Mouse (Mus musculus) MEL (cell line): ENCODE results near the gene Slc35f6. TPM values are rescaled to one million over a fixed set of nuclear protein-coding genes. Genes with fewer than 3 reads are reported as not detected.

Experiments
- DNase-seq: peaks from one replicate; pipeline ENCODE4 v3.0.0; 2011; ENCODE audit warnings: low read depth, low spot score
- H3K27ac ChIP-seq: 2 replicates; pipeline ENCODE4 v1.5.1; 2012; ENCODE audit warnings: low read depth, mild to moderate bottlenecking, control low read depth, low read length, moderate library complexity; ENCODE audit not compliant: control insufficient read depth
- H3K27me3 ChIP-seq, 2 experiments: fragments of 150-350 bp in 1 of 2; sonication (generic) in 1 of 2; 2 replicates each; pipeline ENCODE4 v1.6.1; 2012; ENCODE audit warnings: low read length in 2 of 2, mild to moderate bottlenecking in 2 of 2, improper control_type of control experiment in 1 of 2, moderate library complexity in 1 of 2; ENCODE audit not compliant: insufficient read depth in 2 of 2, control insufficient read depth in 1 of 2
- H3K36me3 ChIP-seq, 2 experiments: 2 replicates each; pipeline ENCODE4 v1.6.1; 2012 to 2014; ENCODE audit warnings: low read length in 2 of 2, improper control_type of control experiment in 1 of 2, inconsistent platforms in 1 of 2, mild to moderate bottlenecking in 1 of 2; ENCODE audit not compliant: insufficient read depth in 2 of 2, control insufficient read depth in 1 of 2
- H3K4me1 ChIP-seq, 2 experiments: fragments of 150-350 bp in 1 of 2; sonication (generic) in 1 of 2; 2 replicates each; pipeline ENCODE4 v1.6.1; 2012; ENCODE audit warnings: low read length in 2 of 2, improper control_type of control experiment in 1 of 2, mild to moderate bottlenecking in 1 of 2; ENCODE audit not compliant: insufficient read depth in 2 of 2, control insufficient read depth in 1 of 2
- H3K4me3 ChIP-seq, 2 experiments: fragments of 150-350 bp in 1 of 2; sonication (generic) in 1 of 2; 2 replicates each; pipeline ENCODE4 v1.5.1; 2012; ENCODE audit warnings: low read depth in 2 of 2, low read length in 2 of 2, mild to moderate bottlenecking in 2 of 2, moderate library complexity in 2 of 2, control low read depth in 1 of 2, improper control_type of control experiment in 1 of 2; ENCODE audit not compliant: control insufficient read depth in 1 of 2, insufficient read depth in 1 of 2
- H3K79me2 ChIP-seq: 2 replicates; pipeline ENCODE4 v1.6.1; 2012; ENCODE audit warnings: mild to moderate bottlenecking, low read length, moderate library complexity; ENCODE audit not compliant: control insufficient read depth, poor library complexity, insufficient read depth
- H3K9ac ChIP-seq: 2 replicates; pipeline ENCODE4 v1.6.1; 2012; ENCODE audit warnings: low read depth, mild to moderate bottlenecking, control low read depth, low read length, moderate library complexity; ENCODE audit not compliant: control insufficient read depth, poor library complexity, severe bottlenecking
- H3K9me3 ChIP-seq: fragments of 150-350 bp; sonication (generic); replicated peaks from 2 replicates; pipeline ENCODE4 v1.6.1; 2012; ENCODE audit warnings: mild to moderate bottlenecking, low read length, improper control_type of control experiment, moderate library complexity; ENCODE audit not compliant: insufficient read depth
- BHLHE40 ChIP-seq: IDR thresholded peaks from 2 replicates; pipeline ENCODE4 v1.6.1; 2012; ENCODE audit warnings: low read depth, mild to moderate bottlenecking, inconsistent platforms, low read length, improper control_type of control experiment, borderline replicate concordance
- CHD1 ChIP-seq: IDR thresholded peaks from 2 replicates; pipeline ENCODE4 v1.6.1; 2012; ENCODE audit warnings: low read depth, mild to moderate bottlenecking, inconsistent platforms, low read length, improper control_type of control experiment
- CHD2 ChIP-seq: IDR thresholded peaks from 2 replicates; pipeline ENCODE4 v1.6.1; 2011; ENCODE audit warnings: low read length, improper control_type of control experiment
- CTCF ChIP-seq, 3 experiments: IDR thresholded peaks in 2 of 3; conservative IDR thresholded peaks in 1 of 3; 2 replicates each; pipeline ENCODE4 v1.5.1; 2011 to 2012; ENCODE audit warnings: low read length in 3 of 3, low read depth in 2 of 3, mild to moderate bottlenecking in 2 of 3, improper control_type of control experiment in 1 of 3, inconsistent platforms in 1 of 3, mixed read lengths in 1 of 3, moderate library complexity in 1 of 3; ENCODE audit not compliant: control insufficient read depth in 1 of 3, insufficient read depth in 1 of 3, poor library complexity in 1 of 3, severe bottlenecking in 1 of 3
- E2F4 ChIP-seq: IDR thresholded peaks from 2 replicates; pipeline ENCODE4 v1.6.1; 2011; ENCODE audit warnings: low read depth, low read length, improper control_type of control experiment, borderline replicate concordance
- ELF1 ChIP-seq: IDR thresholded peaks from 2 replicates; pipeline ENCODE4 v1.6.1; 2014; ENCODE audit warnings: low read depth, mild to moderate bottlenecking, inconsistent platforms, low read length, improper control_type of control experiment, moderate library complexity
- EP300 ChIP-seq, 2 experiments: IDR thresholded peaks; 2 replicates each; pipeline ENCODE4 v1.6.1; 2011; ENCODE audit warnings: improper control_type of control experiment in 2 of 2, low read length in 2 of 2, low read depth in 1 of 2, mild to moderate bottlenecking in 1 of 2
- ETS1 ChIP-seq: IDR thresholded peaks from 2 replicates; pipeline ENCODE4 v1.6.1; 2012; ENCODE audit warnings: low read depth, mild to moderate bottlenecking, inconsistent platforms, low read length, improper control_type of control experiment, moderate library complexity
- GABPA ChIP-seq: IDR thresholded peaks from 2 replicates; pipeline ENCODE4 v1.6.1; 2012; ENCODE audit warnings: low read depth, mild to moderate bottlenecking, inconsistent platforms, low read length, improper control_type of control experiment, moderate library complexity
- GATA1 ChIP-seq: IDR thresholded peaks from 2 replicates; pipeline ENCODE4 v1.6.1; 2011; ENCODE audit warnings: low read depth, low read length, improper control_type of control experiment
- HCFC1 ChIP-seq: IDR thresholded peaks from 2 replicates; pipeline ENCODE4 v1.6.1; 2012; ENCODE audit warnings: low read depth, mild to moderate bottlenecking, inconsistent platforms, low read length, improper control_type of control experiment, moderate library complexity
- JUND ChIP-seq: IDR thresholded peaks from 2 replicates; pipeline ENCODE4 v1.6.1; 2011; ENCODE audit warnings: low read depth, mild to moderate bottlenecking, improper control_type of control experiment, low read length
- KAT2A ChIP-seq: conservative IDR thresholded peaks from 2 replicates; pipeline ENCODE4 v1.6.1; 2012; ENCODE audit warnings: low read depth, low read length, improper control_type of control experiment, inconsistent platforms
- MAFK ChIP-seq: IDR thresholded peaks from 2 replicates; pipeline ENCODE4 v1.6.1; 2011; ENCODE audit warnings: low read depth, mild to moderate bottlenecking, low read length, improper control_type of control experiment, borderline replicate concordance
- MAX ChIP-seq: IDR thresholded peaks from 2 replicates; pipeline ENCODE4 v1.6.1; 2011; ENCODE audit warnings: low read length, improper control_type of control experiment
- MAZ ChIP-seq: IDR thresholded peaks from 2 replicates; pipeline ENCODE4 v1.6.1; 2012; ENCODE audit warnings: low read depth, mild to moderate bottlenecking, inconsistent platforms, low read length, improper control_type of control experiment
- MEF2A ChIP-seq: IDR thresholded peaks from 2 replicates; pipeline ENCODE4 v1.6.1; 2014; ENCODE audit warnings: low read depth, mild to moderate bottlenecking, inconsistent platforms, low read length, improper control_type of control experiment; ENCODE audit not compliant: poor library complexity, insufficient replicate concordance, severe bottlenecking; ENCODE audit errors: extremely low read depth
- MYB ChIP-seq: IDR thresholded peaks from 2 replicates; pipeline ENCODE4 v1.6.1; 2011; ENCODE audit warnings: mild to moderate bottlenecking, low read depth, low read length, improper control_type of control experiment
- MYC ChIP-seq: IDR thresholded peaks from 2 replicates; pipeline ENCODE4 v1.6.1; 2011; ENCODE audit warnings: low read depth, mild to moderate bottlenecking, low read length, improper control_type of control experiment, moderate library complexity
- NELFE ChIP-seq: IDR thresholded peaks from 2 replicates; pipeline ENCODE4 v1.6.1; 2011; ENCODE audit warnings: low read depth, low read length, improper control_type of control experiment
- NRF1 ChIP-seq: IDR thresholded peaks from 2 replicates; pipeline ENCODE4 v1.6.1; 2014; ENCODE audit warnings: low read depth, mild to moderate bottlenecking, inconsistent platforms, low read length, improper control_type of control experiment, moderate library complexity; ENCODE audit not compliant: poor library complexity, insufficient read depth, severe bottlenecking
- POLR2A ChIP-seq, 2 experiments: IDR thresholded peaks; 2 replicates each; pipeline ENCODE4 v1.6.1; 2011 to 2012; ENCODE audit warnings: low read length in 2 of 2, mild to moderate bottlenecking in 2 of 2, control low read depth in 1 of 2, improper control_type of control experiment in 1 of 2, low read depth in 1 of 2, moderate library complexity in 1 of 2; ENCODE audit not compliant: control insufficient read depth in 1 of 2, insufficient read depth in 1 of 2, poor library complexity in 1 of 2
- POLR2AphosphoS2 ChIP-seq: IDR thresholded peaks from 2 replicates; pipeline ENCODE4 v1.6.1; 2011; ENCODE audit warnings: low read length, improper control_type of control experiment
- POLR2AphosphoS5 ChIP-seq: IDR thresholded peaks from 2 replicates; pipeline ENCODE4 v1.6.1; 2012; ENCODE audit warnings: low read depth, borderline replicate concordance, mild to moderate bottlenecking, inconsistent platforms, low read length, moderate library complexity, mixed read lengths
- RAD21 ChIP-seq: IDR thresholded peaks from 2 replicates; pipeline ENCODE4 v1.6.1; 2011; ENCODE audit warnings: mild to moderate bottlenecking, low read depth, low read length, improper control_type of control experiment
- RCOR1 ChIP-seq: IDR thresholded peaks from 2 replicates; pipeline ENCODE4 v1.6.1; 2012; ENCODE audit warnings: low read depth, mild to moderate bottlenecking, inconsistent platforms, low read length, improper control_type of control experiment
- SIN3A ChIP-seq: IDR thresholded peaks from 2 replicates; pipeline ENCODE4 v1.6.1; 2012; ENCODE audit warnings: low read length, improper control_type of control experiment, inconsistent platforms
- SMC3 ChIP-seq: IDR thresholded peaks from 2 replicates; pipeline ENCODE4 v1.6.1; 2011; ENCODE audit warnings: low read depth, low read length, improper control_type of control experiment
- TBP ChIP-seq: IDR thresholded peaks from 2 replicates; pipeline ENCODE4 v1.8.0; 2011; ENCODE audit warnings: low read depth, low read length, improper control_type of control experiment
- TCF12 ChIP-seq: IDR thresholded peaks from 2 replicates; pipeline ENCODE4 v1.6.1; 2014; ENCODE audit warnings: low read depth, mild to moderate bottlenecking, inconsistent platforms, low read length, improper control_type of control experiment, moderate library complexity
- UBTF ChIP-seq: IDR thresholded peaks from 2 replicates; pipeline ENCODE4 v1.6.1; 2012; ENCODE audit warnings: low read depth, mild to moderate bottlenecking, inconsistent platforms, low read length, improper control_type of control experiment, moderate library complexity, borderline replicate concordance; ENCODE audit not compliant: insufficient read depth
- USF1 ChIP-seq: IDR thresholded peaks from 2 replicates; pipeline ENCODE4 v1.6.1; 2014; ENCODE audit warnings: low read depth, mild to moderate bottlenecking, inconsistent platforms, low read length, improper control_type of control experiment, moderate library complexity
- USF2 ChIP-seq, 2 experiments: IDR thresholded peaks; 2 replicates each; pipeline ENCODE4 v1.6.1; 2011 to 2012; ENCODE audit warnings: improper control_type of control experiment in 2 of 2, low read length in 2 of 2, borderline replicate concordance in 1 of 2, inconsistent platforms in 1 of 2, low read depth in 1 of 2, mild to moderate bottlenecking in 1 of 2; ENCODE audit not compliant: insufficient read depth in 1 of 2
- ZC3H11A ChIP-seq: IDR thresholded peaks from 2 replicates; pipeline ENCODE4 v1.6.1; 2012; ENCODE audit warnings: low read depth, mild to moderate bottlenecking, inconsistent platforms, low read length, improper control_type of control experiment
- ZNF384 ChIP-seq: IDR thresholded peaks from 2 replicates; pipeline ENCODE4 v1.6.1; 2012; ENCODE audit warnings: low read depth, mild to moderate bottlenecking, inconsistent platforms, low read length, improper control_type of control experiment
- polyA plus RNA-seq, 2 experiments: library from polyadenylated mRNA; stranded (reverse) in 1 of 2; unstranded in 1 of 2; fragments of >175 nt in 1 of 2; fragments of >200 nt in 1 of 2; gene quantifications; 2 replicates each; pipeline versions ENCODE4 v1.2.1 to v1.2.4; 2012; ENCODE audit warnings: low replicate concordance in 2 of 2, low read depth in 1 of 2; ENCODE audit not compliant: insufficient read length in 2 of 2, insufficient read depth in 1 of 2, missing spikeins in 1 of 2
- total RNA-seq: library from RNA; depleted of rRNA; stranded (reverse); fragments of 300-350 nt; gene quantifications from 2 replicates; pipeline ENCODE4 v1.2.3, GENCODE M21; 2012

Slc35f6 gene
- total and polyA plus RNA-seq, 3 experiments = 18.0 to 32.4 TPM; not detected in 1

DNA sequence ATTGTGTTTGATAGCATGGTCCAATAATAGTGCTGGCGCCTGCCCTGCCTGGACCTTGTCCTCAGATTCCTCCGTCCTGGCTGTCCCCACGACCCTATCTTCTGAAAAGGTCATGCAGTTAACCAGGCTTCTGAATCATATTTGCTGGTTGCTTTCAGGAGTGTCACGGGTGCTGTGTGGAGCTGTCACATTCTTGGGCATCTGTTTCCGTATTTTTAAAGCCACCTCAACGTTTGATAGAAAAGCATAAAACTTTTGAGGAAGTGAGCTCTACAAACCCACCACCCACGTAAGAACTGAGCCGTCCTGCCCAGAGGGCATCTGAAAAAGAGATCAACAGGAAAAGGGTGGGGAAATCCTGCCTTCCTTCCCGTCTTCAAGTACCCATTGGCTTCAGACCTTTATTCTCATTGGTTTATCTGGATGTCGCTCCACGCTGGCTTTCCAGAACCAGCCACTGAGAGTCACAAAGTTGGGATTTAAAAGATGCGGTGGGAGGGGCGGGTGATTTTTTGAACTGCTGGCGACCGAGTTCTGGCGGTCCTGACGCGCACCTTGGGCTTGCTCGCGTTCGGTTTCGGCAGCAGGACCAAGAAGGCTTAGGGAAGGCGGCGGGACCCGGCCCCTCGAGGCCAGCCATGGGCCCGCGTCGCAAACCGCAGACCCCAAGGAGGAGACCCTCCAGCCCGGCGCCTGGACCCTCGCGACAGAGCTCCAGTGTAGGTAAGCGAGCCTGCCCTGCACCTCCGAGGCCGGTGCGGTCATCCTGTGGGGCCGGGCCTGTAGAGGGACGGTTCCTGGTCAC lies 18.9 kb downstream of the Slc35f6 start, which contains the start of gene Cenpa:
Cenpa (plus strand) TSS at position 387 of the 805 bp plus-strand sequence.
- Histone ChIP-seq H3K9ac (peak within 1 kb of the TSS; percentile 90), H3K4me1 (peaks cover 15 to 26% of the 10 kb centered on the region in 2 experiments), H3K79me2 (peaks cover 41% of the 10 kb centered on the region), H3K9me3 (no peaks in the 10 kb centered on the region), H3K27me3 (no peaks in the 10 kb centered on the region), H3K36me3 (peaks cover 24 to 34% of the 10 kb centered on the region in 2 experiments), H3K27ac (peak within 1 kb of the TSS; percentile 98), H3K4me3 (peak within 1 kb of the TSS; percentile 88 to 97)
- DNase-seq = peak; percentile 100
- TF ChIP-seq BHLHE40 (no peak), ELF1 (peak; percentile 91), SIN3A (peak; percentile 99), POLR2AphosphoS2 (peak; percentile 91), JUND (no peak; the same call in 1 of the 2 replicates), ETS1 (peak; percentile 92), CHD2 (peak; percentile 87), RAD21 (no peak), UBTF (no peak), E2F4 (no peak), HCFC1 (peak; percentile 85), NRF1 (no peak), USF1 (peak; percentile 28), ZC3H11A (no peak), POLR2A (IDR thresholded peaks at IDR 0.05; ENCODE audit: control insufficient read depth in 1 of 2, insufficient read depth in 1 of 2, low read depth in 1 of 2, low read length in 2 of 2, poor library complexity in 1 of 2) (peak; percentile 83 to 96), GATA1 (no peak; the same call in 1 of the 2 replicates), CHD1 (no peak), TBP (peak; percentile 96), MAX (peak; percentile 81), MAFK (0 out of 2 replicates have a peak, but pooled peaks have one; percentile 37), CTCF (IDR thresholded peaks at IDR 0.05 in 2 of 3, conservative IDR thresholded peaks at IDR 0.05 in 1 of 3; ENCODE audit: control insufficient read depth in 1 of 3, insufficient read depth in 1 of 3, low read depth in 2 of 3, low read length in 3 of 3, poor library complexity in 1 of 3, severe bottlenecking in 1 of 3) (no peak), RCOR1 (peak; percentile 37; the same call in 1 of the 2 replicates), MAZ (peak; percentile 95), USF2 (IDR thresholded peaks at IDR 0.05; ENCODE audit: borderline replicate concordance in 1 of 2, insufficient read depth in 1 of 2, low read depth in 1 of 2, low read length in 2 of 2) (no peak), POLR2AphosphoS5 (peak; percentile 15; the same call in 1 of the 2 replicates), MEF2A (no peak), MYC (peak; percentile 72), GABPA (no peak), SMC3 (no peak), NELFE (peak; percentile 98), TCF12 (peak; percentile 79), MYB (no peak), ZNF384 (peak; percentile 42; the same call in 1 of the 2 replicates), KAT2A (peak; percentile 68), EP300 (IDR thresholded peaks at IDR 0.05; ENCODE audit: low read depth in 1 of 2, low read length in 2 of 2) (peak in 1 of 2 experiments; percentile 54; a peak in 1 of 4 replicates)
